Mouse (Mus musculus) liver, embryonic 14.5 days (tissue): ENCODE measurements around the gene Rtn2.

Experiments
- CTCF ChIP-seq: IDR thresholded peaks from 2 replicates; pipeline ENCODE4 v1.5.1; 2016; ENCODE audit warnings: antibody characterized with exemption, low read depth, control low read depth
- EP300 ChIP-seq: IDR thresholded peaks from 2 replicates; pipeline ENCODE4 v1.6.1; 2016; ENCODE audit warnings: antibody characterized with exemption, low read depth

- TF ChIP-seq EP300 (no peak), CTCF (peak; percentile 55)
Measured at GRCm38 (mm10) chr7:19328425-19328824, 46.0 kb downstream of the Rtn2 start.
